Mouse (Mus musculus) T-helper 1 cell (primary cell): ENCODE measurements around the gene T.
"Not testable (repeated sequence)": the region's sequence is repeated elsewhere in the genome, so short reads cannot be mapped to it uniquely, and the experiment has no call there.

Source experiments
- in situ Hi-C: fragments of 300-600 bp; cut with MboI, MseI; formaldehyde crosslinking; loops from one replicate; pipeline ENCODE4 v1.15.1; 2025; ENCODE audit warnings: high pct_unique_total_duplicates

T gene

GRCm38 (mm10) chr17:8433978-8434960, at the start of gene T:
Gene T, plus strand, starts transcription at chr17:8434423.
- in situ Hi-C loops: no loop called here

DNA sequence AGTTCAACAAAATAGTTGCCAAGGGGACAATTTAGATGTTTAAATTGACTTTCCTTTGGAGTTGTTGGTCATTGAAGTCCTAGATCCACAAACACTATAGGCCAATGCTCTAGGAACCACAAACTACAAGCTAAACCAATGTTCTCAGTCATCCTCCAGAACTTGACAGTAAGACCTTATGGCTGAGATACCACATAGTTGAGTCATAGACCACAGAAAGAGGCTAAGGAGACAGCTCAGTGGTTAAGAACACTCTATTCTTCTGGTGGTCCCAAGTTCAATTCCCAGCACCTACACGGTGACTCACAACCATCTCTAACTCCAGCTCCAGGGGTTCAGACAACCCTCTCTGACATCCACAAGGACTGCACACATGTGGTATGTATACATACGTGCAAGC, 48.8 kb upstream of the T start:
- in situ Hi-C loops: loop anchor here (5.0 kb wide), 1 partner anchor 82 kb away; no protein-coding TSS in a partner anchor

DNA sequence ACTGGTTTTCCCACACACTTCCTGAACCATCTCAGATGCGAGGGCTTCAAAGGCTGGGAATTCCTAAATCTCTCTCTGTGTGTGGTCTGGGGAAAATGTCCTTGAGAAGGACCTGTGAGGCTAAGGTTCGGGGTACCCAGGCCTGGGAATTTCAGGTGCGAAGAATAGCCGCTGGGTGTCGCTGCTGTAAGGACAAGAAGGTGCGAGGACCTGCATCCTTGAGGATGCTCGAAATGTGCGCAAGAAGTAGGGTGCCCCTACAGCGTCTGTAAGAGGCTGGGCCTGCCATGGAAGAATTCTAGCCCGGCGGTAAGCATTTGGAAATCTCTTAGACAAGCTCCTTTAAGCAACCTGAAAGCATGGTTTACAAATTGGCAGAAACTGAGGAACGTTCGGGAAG, 45.8 kb upstream of the T start:
- in situ Hi-C loops: loop anchor here (5.0 kb wide), 1 partner anchor 79 kb away; no protein-coding TSS in a partner anchor

- in situ Hi-C loops: loop anchor here (5.0 kb wide), 1 partner anchor 78 kb away; no protein-coding TSS in a partner anchor
These were observed 45.0 kb upstream of the T start for GRCm38 (mm10) chr17:8388990-8389789.

- in situ Hi-C loops: loop anchor here (5.0 kb wide), 1 partner anchor 78 kb away; no protein-coding TSS in a partner anchor
These were observed 44.5 kb upstream of the T start for GRCm38 (mm10) chr17:8389790-8390095.

- in situ Hi-C loops: no loop called here
These were observed 43.7 kb upstream of the T start for GRCm38 (mm10) chr17:8390487-8390886.

GRCm38 (mm10) chr17:8396371-8396770, 37.9 kb upstream of the T start:
- in situ Hi-C loops: no loop called here

GRCm38 (mm10) chr17:8397946-8398345, 36.3 kb upstream of the T start:
- in situ Hi-C loops: no loop called here

DNA sequence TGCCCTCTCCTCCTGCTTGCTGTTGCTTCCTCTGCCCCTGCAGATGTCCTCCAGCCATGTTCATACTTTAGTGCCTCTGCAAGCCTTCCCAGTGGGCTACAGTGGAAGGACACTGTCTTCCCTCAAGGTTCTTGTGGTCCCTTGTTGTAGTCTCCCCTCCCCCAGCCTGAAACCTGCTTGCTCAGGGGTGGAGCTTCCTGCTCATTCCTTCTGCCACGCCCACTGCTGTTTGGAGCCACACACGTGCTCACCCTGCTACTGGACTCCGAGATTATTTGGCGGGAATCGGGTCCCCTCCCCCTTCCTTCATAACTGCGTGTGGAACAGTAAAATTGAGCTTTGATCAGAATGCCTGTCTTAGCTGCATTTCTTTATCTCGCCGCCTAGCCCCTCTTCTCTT, 30.3 kb upstream of the T start:
- in situ Hi-C loops: not testable (repeated sequence)

- in situ Hi-C loops: no loop called here
These were observed 27.9 kb upstream of the T start for GRCm38 (mm10) chr17:8406285-8406684.

DNA sequence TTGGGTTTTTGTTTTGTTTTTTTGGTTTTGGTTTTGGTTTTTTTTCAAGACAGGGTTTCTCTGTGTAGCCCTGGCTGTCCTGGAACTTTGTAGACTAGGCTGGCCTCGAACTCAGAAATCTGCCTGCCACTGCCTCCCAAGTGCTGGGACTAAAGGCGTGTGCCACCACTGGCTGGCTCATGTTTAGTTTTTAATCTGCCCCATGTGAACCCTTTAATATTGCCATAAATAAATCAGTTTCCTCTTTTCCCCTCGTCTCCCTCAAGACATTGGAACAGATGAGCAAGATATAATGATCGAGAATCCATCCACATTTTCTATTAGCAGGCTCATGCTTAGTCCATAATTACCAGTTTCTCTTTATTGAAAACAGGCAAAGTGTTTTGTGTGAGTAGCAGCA, 26.2 kb upstream of the T start:
- in situ Hi-C loops: not testable (repeated sequence)

GRCm38 (mm10) chr17:8408589-8409295, 25.5 kb upstream of the T start:
- in situ Hi-C loops: no loop called here

GRCm38 (mm10) chr17:8410330-8410729, 23.9 kb upstream of the T start:
- in situ Hi-C loops: no loop called here

DNA sequence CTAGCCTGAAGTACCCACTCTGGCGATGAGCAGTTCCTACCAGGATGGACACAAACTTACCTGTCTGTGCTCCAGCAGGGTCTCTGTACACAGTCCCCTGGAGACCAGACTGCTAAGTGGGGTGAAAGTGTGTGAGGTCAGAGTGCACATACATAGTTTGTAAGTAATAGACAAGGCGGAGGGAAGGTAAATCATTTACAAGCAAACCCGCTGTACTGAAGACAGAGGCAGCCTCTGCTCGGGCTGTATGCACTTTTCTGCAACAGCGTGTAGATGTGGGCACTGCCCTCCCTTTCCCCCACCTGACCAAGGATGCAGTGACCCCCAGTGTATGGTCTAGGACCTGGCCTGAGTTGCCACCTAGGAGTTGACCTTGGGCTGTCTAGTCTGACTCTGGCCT, 20.6 kb upstream of the T start:
- in situ Hi-C loops: no loop called here

DNA sequence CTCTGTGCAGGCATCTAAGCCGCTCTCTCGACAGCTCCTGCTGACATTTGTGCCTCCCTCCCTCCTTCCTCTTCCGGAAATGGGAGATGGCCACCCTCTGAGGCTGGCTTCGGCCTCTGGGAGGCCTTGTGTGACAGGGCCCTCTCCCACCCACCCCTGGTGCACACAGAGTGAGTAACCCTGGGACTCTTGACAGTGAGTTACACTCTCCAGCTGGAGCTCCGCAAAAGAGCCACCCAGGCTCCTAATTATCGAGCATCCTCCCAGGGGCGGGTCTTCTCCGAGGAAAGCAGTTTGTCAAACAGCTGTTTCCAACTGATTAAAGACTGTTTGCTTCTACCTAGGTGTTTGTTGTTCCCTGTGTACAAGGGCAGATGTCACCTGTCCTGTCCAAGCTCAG, 18.7 kb upstream of the T start:
- in situ Hi-C loops: no loop called here

- in situ Hi-C loops: no loop called here
These were observed 17.4 kb upstream of the T start for GRCm38 (mm10) chr17:8416865-8417264.

DNA sequence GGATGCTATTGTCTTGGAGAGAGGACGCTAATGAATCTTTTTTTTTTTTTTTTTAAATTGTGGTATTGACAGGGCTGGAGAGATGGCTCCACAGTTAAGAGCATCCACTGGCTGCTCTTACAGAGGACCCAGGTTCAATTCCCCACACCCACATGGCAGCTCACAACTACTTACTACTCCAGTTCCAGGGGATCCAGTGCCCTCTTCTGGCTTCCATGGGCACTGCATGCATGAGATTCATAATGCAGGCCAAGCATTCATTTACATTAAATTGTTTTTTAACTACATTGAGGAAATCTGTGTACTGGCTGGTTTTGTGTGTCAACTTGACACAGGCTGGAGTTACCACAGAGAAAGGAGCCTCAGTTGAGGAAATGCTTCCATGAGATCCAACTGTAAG, 13.5 kb upstream of the T start:
- in situ Hi-C loops: no loop called here

GRCm38 (mm10) chr17:8421517-8421916, 12.7 kb upstream of the T start:
- in situ Hi-C loops: no loop called here

DNA sequence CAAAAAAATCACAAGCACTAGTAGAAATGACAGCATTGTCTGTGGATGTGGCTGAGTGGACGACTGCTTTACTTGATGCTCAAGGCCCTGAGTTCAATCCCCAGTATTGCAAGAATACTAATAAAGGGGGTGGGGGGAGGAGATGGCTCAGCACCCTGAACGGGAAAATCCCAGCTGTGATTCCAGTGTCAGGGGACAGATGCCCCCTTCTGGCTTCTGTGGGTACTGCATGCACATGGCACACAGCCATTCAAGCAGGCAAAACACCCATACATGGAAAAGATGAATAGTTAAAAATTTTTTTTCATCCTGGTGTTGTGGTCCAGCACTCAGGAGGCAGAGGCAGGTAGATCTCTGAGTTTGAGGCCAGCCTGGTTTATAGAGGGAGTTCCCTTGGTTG, 10.9 kb upstream of the T start:
- in situ Hi-C loops: no loop called here

DNA sequence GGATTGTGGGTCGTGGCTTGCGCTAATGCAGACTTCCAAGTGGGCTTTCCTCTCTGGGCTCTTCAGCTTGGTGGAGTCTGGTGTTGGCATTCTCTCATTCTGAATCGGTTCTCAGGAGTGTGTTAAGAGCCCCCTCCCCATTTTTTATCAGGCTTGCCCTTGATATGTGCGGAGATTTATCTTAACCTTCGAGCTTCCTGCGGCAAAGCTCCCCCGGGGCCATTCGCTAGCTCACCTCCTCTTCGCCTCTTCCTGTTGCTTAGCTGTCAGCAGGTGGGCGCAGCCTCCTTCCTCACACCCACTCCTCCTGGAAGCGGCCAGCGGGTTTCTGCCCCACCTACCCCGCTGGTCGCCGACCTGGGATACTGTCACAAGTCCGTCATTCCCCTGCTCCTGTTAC, 4.8 kb upstream of the T start:
- in situ Hi-C loops: no loop called here

DNA sequence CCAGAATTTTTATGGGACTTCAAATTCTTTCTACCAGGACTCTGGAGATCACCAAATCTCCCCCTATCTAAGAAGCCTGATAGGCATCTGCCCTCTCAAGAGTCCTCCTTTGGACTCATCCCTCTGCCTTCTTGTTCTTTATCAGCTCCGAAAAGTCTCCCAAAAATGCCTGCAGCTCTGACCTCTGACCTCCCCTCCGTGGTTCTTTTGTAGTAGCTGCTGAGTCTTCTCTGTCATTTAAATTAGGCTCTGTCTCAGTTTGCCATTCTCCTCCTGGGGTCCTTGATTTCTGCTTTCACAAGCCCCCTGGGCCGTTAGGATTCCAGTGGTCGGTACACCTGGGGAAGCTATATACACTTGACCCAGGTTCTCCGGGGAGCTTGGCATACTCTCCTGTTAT, 4.3 kb upstream of the T start:
- in situ Hi-C loops: no loop called here
